Mouse (Mus musculus) splenic B cell, adult 2 months (primary cell): Measurements from ENCODE around the gene Fcgrt.
"Not testable (repeated sequence)": the region's sequence is repeated elsewhere in the genome, so short reads cannot be mapped to it uniquely, and the experiment has no call there.

Experiments used
- DNase-seq: peaks from one replicate; pipeline ENCODE4 v3.0.0-alpha.2; 2011; ENCODE audit warnings: low read depth, low spot score
- H3K27me3 ChIP-seq: 2 replicates; pipeline ENCODE4 v1.6.1; 2012; ENCODE audit warnings: mild to moderate bottlenecking, low read length, moderate library complexity, mixed read lengths; ENCODE audit not compliant: control insufficient read depth, poor library complexity, insufficient read depth, severe bottlenecking
- H3K36me3 ChIP-seq: 2 replicates; pipeline ENCODE4 v1.6.1; 2012; ENCODE audit warnings: mild to moderate bottlenecking, low read length, moderate library complexity, mixed read lengths; ENCODE audit not compliant: control insufficient read depth, poor library complexity, insufficient read depth, severe bottlenecking

Gene Fcgrt

DNA sequence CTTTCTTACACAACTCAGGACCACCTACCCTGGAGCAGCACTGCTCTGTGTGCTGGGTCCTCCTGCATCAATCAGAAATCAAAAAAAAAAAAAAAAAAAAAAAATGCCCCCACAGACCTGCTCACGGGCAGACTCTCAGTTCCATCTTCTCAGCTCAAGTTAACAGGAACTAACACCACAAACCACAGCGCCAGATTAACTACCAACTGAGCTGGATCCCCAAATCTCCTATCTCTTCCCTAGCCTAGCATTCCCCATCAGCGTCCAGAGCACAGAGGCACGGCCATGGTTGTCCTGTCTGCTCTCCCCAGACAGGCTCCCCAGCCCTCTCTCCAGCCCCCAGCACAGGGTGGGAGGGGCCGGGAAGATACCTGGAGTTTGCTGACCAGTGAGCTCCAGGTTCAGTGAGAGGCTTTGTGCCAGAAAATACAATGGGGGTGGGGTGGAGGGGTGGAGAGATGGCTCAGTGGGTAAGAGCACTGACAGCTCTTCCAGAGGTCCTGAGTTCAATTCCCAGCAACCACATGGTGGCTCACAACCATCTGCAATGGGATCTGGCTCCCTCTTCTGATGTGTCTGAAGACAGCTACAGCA, 3.5 kb upstream of the Fcgrt start:
- Histone ChIP-seq H3K27me3 (no peaks in the 10 kb centered on the region), H3K36me3 (no peaks in the 10 kb centered on the region)
- no peak for DNase-seq

DNA sequence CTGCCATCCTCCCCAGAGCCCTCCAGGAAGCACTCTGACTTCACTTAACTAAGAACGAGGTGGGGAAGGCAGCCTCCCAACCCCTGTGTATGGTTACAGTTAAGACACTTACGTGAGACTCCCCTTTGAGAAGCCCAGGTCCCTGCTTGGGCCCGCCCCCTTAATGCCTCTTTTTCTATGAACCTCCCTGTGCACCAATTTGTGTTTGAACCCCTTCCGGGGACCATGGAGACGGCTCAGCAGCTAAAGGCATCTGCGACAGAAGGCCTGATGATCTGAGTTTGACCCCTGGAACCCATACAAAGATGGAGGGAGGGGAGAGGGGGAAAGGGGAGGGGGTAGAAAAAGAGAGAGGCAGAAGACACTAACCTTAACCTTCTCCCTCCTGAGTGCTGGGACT, 2.8 kb upstream of the Fcgrt start:
- DNase-seq: no peak
- Histone ChIP-seq H3K27me3 (no peaks in the 10 kb centered on the region), H3K36me3 (no peaks in the 10 kb centered on the region)

DNA sequence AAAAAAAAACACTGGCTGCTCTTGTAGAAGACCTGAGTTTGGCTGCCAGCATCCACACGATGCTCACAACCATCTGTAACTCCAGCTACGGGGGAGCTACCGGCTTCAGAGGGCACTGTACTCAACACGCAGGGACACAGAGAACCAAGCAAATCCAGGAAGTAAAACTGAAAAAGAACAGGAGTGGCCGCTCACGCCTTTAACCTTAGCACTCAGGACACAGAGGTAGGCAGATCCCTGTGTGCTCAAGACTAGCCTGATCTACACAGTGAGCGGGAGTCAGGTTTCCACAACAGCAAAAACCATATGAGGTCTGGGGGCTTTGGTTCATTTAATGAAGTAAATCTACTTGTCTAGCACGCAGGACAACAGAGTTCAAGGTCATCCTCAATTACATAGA, 1.8 kb upstream of the Fcgrt start:
- no peak for DNase-seq
- Histone ChIP-seq H3K27me3 (no peaks in the 10 kb centered on the region), H3K36me3 (no peaks in the 10 kb centered on the region)

DNA sequence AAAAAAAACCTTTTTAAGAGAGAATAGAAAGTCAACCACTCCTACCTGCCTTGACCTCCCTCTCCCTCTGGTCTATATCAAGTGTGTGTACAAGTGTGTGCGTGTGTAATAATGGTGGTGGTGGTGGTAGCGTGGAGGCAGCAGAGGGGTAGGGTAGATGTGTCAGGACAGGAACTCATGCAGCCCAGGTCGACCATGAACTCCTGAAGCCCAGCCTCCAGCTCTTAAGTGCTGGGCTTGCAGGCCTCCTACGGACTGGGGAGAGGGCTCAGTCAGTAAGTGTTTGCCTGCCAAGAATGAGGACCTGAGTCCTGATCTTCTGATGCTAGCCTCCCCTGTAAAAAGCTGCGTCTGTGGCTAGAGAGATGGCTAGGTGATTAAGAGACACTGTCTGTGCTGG, 1.3 kb upstream of the Fcgrt start:
- H3K27me3 ChIP-seq: no peaks in the 10 kb centered on the region
- DNase-seq: no peak
- H3K36me3 ChIP-seq: no peaks in the 10 kb centered on the region

DNA sequence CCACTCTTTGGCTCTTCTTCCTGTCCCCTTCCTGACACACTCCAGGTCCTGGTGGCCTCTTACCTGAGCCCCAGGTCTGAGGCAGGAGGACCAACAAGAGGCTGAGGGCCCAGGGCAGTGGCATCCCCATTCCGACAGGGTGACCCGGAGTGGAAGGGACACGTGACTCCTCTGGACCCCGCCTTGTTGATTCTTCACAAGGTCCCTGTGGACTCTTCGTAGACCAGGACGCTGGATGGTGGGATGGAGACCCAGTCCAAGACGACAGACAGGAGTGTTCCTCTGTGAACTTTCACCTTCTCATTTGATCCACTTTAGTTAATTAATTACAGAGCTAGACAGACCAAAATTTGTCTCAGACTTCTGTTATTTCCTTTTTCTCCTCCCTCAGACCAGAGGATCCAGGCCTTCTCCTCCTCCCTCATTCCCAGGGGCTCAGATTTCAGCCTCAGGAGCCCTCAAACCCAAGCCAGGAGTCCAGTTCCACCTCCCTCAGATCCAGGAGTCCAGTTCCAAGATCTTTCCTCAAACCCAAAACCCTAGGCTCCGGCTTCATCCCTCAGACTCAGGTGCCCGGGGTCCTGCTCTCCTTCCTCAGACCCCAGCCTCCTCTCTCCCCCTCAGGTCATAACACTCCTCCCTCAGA, 588 bp downstream of the Fcgrt start:
- Histone ChIP-seq H3K27me3 (no peaks in the 10 kb centered on the region), H3K36me3 (no peaks in the 10 kb centered on the region)
- no peak for DNase-seq

DNA sequence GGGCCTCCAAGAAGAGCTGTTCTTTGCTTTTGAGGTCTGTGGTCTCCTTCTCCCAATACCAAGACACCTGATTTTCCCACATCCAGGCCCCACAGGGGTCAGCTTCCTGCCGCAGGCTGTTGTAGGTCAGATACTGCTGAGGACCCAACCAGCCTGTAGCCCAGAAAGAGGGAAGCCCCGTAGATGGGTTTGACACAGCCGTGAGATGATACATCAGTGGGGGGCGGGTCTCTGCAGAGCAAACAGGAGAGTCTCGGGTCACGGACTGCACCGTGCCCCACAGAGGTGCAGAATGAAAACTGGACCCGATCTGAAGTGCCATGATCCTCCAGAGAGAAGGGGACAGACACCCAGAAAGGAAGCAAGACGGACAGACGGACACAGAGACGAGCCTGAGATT, 1.2 kb downstream of the Fcgrt start:
- Histone ChIP-seq H3K27me3 (no peaks in the 10 kb centered on the region), H3K36me3 (no peaks in the 10 kb centered on the region)
- DNase-seq: no peak

DNA sequence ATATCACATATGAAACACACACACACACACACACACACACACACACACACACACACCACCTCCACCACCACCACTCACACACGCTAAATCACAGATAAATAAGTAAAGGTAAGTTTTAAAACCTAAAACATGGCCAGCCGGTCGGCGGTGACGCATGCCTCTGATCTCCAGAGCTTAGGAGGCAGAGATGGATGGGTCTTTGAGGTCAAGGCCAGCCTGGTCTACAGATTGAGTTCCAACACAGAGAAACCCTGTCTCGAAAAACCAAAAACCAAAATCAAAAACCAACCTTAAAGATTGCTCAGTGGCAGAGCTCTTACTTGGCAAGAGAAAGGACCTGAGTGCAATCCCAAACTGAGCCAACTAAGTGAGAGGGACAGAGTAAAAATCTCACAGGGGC, 3.6 kb downstream of the Fcgrt start:
- H3K36me3 ChIP-seq: no peaks in the 10 kb centered on the region
- no peak for DNase-seq
- H3K27me3 ChIP-seq: no peaks in the 10 kb centered on the region

DNA sequence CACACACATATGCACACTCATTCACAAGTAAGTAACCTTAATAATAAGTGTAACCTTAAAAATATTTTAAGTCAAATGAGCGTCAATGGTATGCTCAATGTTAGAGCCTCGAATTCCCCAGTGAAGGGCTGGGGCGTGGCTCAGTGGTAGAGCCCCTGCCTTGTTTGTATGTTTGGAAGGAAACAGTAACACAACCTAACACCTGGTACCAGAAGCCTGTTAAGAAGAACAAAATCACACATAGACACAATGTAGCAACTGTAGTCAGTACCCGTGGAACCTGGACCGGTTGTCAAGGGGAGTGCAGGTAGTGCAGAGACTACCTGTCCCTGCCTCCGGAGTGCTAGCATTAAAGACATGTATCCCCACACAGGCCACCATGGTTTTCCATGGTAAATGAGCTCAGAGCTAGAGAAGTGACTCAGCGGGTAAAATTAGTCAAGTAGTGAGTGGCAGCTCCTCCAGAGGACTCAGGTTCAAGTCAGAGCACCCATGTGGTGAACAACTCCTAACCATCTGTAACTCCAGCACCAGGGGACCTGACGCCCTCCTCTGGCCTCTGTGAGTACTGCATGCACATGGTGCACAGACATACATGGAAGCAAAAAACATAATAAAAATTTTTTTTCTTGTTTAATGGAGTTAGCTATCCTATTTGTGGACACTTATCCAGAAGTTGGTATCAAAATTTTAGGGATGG, 5.0 kb downstream of the Fcgrt start:
- DNase-seq: no peak

DNA sequence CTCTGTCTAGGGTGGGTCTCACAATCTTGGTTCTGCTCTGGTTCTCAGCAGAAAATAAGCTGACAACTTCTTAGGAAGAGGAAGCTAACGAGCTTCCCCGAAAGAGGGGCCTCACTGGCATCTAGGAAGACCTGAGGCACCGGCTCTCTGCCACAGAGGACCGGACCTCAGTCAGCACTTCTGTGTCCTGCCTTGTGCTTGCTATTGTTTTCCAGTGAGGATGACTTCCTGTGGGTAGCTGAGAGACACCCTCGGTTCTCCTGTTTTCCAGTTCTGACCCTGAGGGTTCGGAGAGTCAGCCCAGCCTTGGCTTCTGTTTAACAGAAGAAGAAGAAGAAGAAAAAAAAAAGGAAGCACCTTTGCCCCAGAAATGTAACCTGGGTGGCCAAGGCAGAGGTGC, 6.2 kb downstream of the Fcgrt start:
- no peak for DNase-seq
- no peaks in the 10 kb centered on the region for H3K27me3 ChIP-seq

More for the DNA sequence above, 5.0 kb downstream of the Fcgrt start:
- no peaks in the 10 kb centered on the region for H3K36me3 ChIP-seq
- H3K27me3 ChIP-seq: no peaks in the 10 kb centered on the region

DNA sequence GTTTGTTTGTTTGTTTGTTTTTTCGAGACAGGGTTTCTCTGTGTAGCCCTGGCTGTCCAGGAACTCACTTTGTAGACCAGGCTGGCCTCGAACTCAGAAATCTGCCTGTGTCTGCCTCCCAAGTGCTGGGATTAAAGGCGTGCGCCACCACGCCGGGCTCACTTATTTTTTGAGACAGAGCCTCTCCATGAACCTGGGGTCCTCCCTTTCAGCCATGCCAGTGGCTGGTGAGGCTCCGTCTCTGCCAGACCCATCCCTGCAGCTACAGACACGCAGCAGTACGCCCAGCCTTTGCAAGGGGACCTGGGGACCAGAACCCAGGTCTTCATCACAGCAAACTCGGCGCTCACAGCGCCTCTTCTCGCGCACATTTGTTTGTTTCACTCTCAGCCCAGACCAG, 7.7 kb downstream of the Fcgrt start:
- DNase-seq, H3K27me3 ChIP-seq, H3K36me3 ChIP-seq: not testable (repeated sequence)

More for the DNA sequence above, 6.2 kb downstream of the Fcgrt start:
- no peaks in the 10 kb centered on the region for H3K36me3 ChIP-seq

DNA sequence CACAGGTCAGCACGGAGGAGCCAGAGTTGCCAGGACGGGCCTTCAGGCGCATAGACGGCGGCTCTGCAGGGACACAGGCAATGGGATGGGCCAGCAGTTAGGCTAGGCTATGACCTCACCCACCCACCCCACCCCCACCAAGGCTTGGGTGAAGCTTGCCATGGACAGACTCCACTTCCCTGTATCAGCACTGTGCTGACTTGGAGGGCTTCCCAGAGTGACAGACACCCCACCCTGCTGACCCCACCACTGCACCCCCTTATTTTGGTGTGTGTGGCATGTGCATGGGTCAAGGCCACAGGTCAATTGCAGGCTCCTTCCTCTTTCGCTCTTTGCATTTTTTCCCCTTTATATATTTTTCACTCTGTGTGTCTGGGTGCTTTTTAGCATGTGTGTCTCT, 8.3 kb downstream of the Fcgrt start:
- DNase-seq: no peak
- Histone ChIP-seq H3K27me3 (no peaks in the 10 kb centered on the region), H3K36me3 (no peaks in the 10 kb centered on the region)

DNA sequence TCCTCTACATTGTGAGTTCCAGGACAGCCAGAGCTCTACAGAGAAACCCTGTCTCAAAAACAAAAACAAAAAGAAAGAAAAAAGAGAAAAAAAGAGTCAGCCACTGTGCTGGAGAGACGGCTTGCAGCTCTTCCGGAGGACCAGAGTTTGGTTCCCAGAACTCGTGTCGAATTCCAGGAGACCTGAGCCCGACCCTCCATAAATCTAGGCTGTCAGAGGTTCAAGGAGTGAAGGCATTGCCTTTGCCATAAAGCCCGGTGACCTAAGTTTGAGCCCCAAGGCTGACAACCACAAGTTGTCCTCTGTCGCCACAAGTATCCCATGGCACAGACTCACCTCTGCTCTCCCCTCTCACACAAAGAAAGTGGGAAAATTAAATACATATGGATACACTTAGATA, 9.5 kb downstream of the Fcgrt start:
- H3K36me3 ChIP-seq: no peaks in the 10 kb centered on the region
- no peak for DNase-seq

DNA sequence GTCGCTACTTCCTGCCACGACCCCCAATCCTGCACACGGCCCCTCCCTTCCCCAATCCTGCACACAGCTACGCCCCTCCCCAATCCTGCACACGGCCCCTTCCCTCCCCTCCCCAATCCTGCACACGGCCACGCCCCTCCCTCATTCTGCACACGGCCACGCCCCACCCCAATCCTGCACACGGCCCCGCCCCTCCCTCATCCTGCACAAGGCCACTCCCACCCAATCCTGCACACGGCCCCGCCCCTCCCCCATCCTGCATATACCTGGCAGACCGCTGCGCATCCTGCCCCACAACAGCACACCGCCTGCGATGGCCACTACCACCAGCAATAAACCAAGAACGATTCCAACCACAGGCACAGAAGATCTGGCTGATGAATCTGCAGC, 10.1 kb downstream of the Fcgrt start:
- no peaks in the 10 kb centered on the region for H3K36me3 ChIP-seq
- no peaks in the 10 kb centered on the region for H3K27me3 ChIP-seq
- no peak for DNase-seq

More for the DNA sequence above, 9.5 kb downstream of the Fcgrt start:
- no peaks in the 10 kb centered on the region for H3K27me3 ChIP-seq

DNA sequence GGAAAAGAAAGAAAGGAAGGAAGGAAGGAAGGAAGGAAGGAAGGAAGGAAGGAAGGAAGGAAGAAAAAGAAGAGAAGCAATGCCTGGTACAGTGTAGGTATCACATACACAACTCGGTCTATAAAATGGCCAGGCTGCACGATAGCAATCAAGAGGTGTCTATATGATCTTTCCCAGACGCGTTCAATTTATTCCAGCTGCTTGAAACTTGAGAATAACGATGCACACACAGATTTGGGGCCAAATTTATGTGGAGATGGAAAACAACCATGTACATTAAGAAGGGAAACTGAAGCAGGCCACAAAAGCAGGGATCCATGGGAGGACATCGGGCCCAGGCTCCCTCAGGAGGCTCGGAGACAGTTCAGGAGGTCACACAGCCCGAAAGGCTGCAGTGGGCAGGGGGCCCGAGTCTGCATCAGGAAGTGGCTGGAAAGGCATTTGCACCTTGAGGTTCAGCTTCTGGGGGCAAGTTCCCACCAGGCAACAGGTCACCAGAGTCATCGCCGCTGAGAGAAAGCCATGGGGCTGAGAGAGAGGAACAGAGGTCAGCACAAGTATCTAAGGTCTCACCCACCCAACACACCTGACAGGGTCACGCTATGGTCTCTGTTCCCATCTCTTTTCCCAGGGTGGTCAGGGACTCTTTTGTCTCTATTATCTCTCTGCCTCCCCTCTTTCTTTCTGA, 10.7 kb downstream of the Fcgrt start:
- no peak for DNase-seq
- H3K27me3 ChIP-seq: no peaks in the 10 kb centered on the region
- no peaks in the 10 kb centered on the region for H3K36me3 ChIP-seq

DNA sequence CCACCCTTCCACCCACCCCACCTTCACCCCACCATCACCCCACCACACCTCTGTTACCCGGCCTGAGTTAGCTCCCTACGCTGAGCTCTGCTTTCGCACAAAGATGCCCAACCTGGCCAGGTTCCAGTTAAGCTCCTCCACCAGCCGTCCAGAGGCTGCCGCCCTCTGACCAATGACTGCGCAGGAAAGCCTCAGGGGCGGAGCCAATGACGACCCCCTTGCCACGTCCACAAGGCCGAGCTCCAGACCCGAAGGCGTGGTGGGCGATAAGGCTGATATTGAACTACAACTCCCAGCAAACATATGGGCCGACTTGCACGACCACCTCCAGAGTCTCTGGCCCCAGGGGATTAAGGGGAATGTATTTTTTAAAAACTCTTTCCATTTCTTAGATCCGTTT, 11.6 kb downstream of the Fcgrt start, which contains the start of gene Rcn3:
Gene Rcn3, minus strand, starts transcription at position 174 of the 400 bp plus-strand sequence.
- Histone ChIP-seq H3K27me3 (no peaks in the 10 kb centered on the region), H3K36me3 (no peaks in the 10 kb centered on the region)
- peak; percentile 40 for DNase-seq
